Mouse (Mus musculus) heart, postnatal 36 days (tissue): ENCODE data around the gene Thumpd1. TPM values are rescaled to one million over a fixed set of nuclear protein-coding genes. Genes with fewer than 3 reads are reported as not detected.
A peak's percentile ranks its signal among the peaks of the same experiment; 100 is the strongest.
"Not testable (repeated sequence)": the region's sequence is repeated elsewhere in the genome, so short reads cannot be mapped to it uniquely, and the experiment has no call there.

Experiments
- DNase-seq, 2 experiments: peaks; one replicate each; pipeline ENCODE4 v3.0.0; 2021 to 2022
- intact Hi-C: fragments of 180-260 bp; cut with DNase I; formaldehyde crosslinking; loops from one replicate; pipeline ENCODE4 v1.15.1; 2025
- total RNA-seq, 2 experiments: library from RNA; stranded (reverse); gene quantifications; 2 replicates each; pipeline ENCODE4 v1.2.3; 2021

Thumpd1 gene
- 10 to 100 TPM; 14.8 to 17.6 TPM for total RNA-seq

- DNase-seq: peak; percentile 93 to 96
- intact Hi-C loops: loop anchor here (2.0 to 5.0 kb wide), 2 partner anchors 74 to 172 kb away; partner anchors contain the start of genes Eri2 and Rexo5
These were observed at the start of gene Thumpd1 for GRCm38 (mm10) chr7:119720253-119720946. Gene Thumpd1, minus strand, starts transcription at chr7:119720798.

DNA sequence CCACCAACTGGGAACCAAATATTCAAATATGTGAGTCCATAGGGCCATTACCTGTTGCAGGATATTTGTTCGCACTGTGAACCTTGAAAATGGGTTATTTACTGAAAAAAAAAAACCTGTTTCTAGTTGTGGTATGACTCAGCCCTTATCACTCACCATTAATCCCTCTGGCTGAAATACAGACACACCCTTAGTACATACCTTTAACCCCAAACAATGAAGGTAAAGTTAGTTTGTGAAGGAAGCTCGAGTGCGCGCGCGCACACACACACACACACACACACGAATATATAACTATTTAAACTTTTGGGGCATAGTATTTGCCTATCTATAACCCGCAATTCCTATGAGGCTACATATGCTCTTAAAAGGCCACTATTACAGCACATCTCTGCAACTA is 49.3 kb upstream of the Thumpd1 start:
- DNase-seq: no peak
- intact Hi-C loops: no loop called here

- intact Hi-C loops: no loop called here
These were observed 46.4 kb upstream of the Thumpd1 start for GRCm38 (mm10) chr7:119766996-119767395.

GRCm38 (mm10) chr7:119764377-119764776 is 43.8 kb upstream of the Thumpd1 start:
- DNase-seq: no peak
- intact Hi-C loops: no loop called here

More at GRCm38 (mm10) chr7:119766996-119767395, 46.4 kb upstream of the Thumpd1 start:
- no peak for DNase-seq

DNA sequence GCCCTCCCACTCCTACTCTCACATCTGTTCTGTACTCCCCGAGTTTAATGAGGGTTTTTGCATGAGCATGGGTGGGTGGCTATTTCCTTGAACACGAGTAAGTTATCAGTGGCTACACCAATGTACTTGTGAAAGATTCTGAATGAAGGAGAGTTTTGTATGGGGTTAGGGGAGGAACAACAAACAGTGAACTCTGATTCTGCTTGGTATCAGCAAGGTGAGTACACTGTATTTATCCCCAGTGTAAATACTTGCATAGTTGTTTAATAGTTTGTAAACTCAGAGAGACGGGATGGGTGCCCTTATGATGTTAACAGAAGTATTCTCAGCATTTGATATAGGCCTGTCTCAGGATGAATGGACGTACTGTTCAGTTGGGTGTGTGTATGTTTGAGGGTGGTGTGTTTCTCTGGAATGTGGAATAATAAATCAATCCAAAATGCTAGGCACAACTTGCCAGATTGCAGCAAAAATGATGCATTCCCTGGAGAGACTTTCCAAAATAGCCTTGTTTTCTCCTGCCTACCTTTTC is 41.6 kb upstream of the Thumpd1 start:
- intact Hi-C loops: no loop called here
- no peak for DNase-seq

GRCm38 (mm10) chr7:119760527-119760951 is 39.9 kb upstream of the Thumpd1 start, which contains the start of gene Acsm3:
Gene Acsm3, plus strand, starts transcription at chr7:119760923.
- DNase-seq: no peak

GRCm38 (mm10) chr7:119753696-119754095 is 33.1 kb upstream of the Thumpd1 start:
- intact Hi-C loops: no loop called here
- DNase-seq: no peak

More at GRCm38 (mm10) chr7:119760527-119760951, 39.9 kb upstream of the Thumpd1 start, which contains the start of gene Acsm3:
- intact Hi-C loops: no loop called here

- intact Hi-C loops: no loop called here
- DNase-seq: no peak
These were observed 29.3 kb upstream of the Thumpd1 start for GRCm38 (mm10) chr7:119749942-119750341.

DNA sequence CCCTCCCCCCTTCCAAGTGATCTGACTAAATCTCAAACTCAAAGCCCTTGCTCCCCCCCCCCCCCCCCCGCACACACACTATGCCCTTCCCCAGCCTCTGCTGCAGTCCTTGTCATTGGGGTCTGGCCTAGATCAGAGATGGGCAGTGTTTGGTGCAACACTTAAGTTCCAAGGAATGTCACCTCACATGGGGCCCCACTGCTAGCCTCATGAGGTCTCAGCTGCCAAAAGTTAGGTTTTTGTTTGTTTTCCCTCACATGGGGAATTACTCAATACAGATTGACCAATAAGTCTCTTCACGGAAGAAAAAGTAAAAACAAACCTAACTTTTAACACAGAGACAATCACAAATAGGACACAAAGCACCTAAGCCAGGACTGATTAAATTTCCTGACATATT is 28.2 kb upstream of the Thumpd1 start:
- DNase-seq: no peak

GRCm38 (mm10) chr7:119745869-119746268 is 25.3 kb upstream of the Thumpd1 start:
- DNase-seq: no peak
- intact Hi-C loops: no loop called here

More for the DNA sequence above, 28.2 kb upstream of the Thumpd1 start:
- intact Hi-C loops: no loop called here

GRCm38 (mm10) chr7:119744321-119744720 is 23.7 kb upstream of the Thumpd1 start:
- intact Hi-C loops: no loop called here
- DNase-seq: no peak

- peak in 1 of 2 experiments; percentile 10 for DNase-seq
- intact Hi-C loops: not testable (repeated sequence)
These were observed 19.3 kb upstream of the Thumpd1 start for GRCm38 (mm10) chr7:119739798-119740468.

GRCm38 (mm10) chr7:119738877-119739276 is 18.3 kb upstream of the Thumpd1 start:
- intact Hi-C loops: no loop called here
- no peak for DNase-seq

- intact Hi-C loops: not testable (repeated sequence)
These were observed 10.7 kb upstream of the Thumpd1 start for GRCm38 (mm10) chr7:119731262-119731661.

DNA sequence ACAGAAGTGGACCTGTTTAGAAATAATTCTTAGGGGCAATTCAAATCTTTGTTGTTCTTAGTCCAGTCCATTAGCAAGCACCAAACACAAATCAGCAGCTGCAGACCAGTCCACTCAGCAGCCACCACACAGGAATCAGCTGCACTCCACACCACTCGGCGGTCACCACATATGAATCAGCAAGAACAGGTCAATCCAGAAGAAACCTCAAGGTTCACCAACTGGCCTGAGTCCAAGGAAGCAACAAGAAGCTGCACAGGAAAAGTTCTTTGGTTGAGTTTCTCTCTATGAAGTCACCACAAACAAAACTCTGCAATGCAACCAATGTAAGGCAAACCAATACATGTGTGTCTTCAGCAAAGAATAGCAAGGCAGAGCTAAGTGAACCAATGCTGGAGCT is 7.0 kb upstream of the Thumpd1 start:
- no peak for DNase-seq
- intact Hi-C loops: no loop called here

More at GRCm38 (mm10) chr7:119731262-119731661, 10.7 kb upstream of the Thumpd1 start:
- DNase-seq: not testable (repeated sequence)

- intact Hi-C loops: loop anchor here (2.0 to 5.0 kb wide), 2 partner anchors 74 to 171 kb away; partner anchors contain the start of genes Eri2 and Rexo5
- no peak for DNase-seq
These were observed 331 bp upstream of the Thumpd1 start for GRCm38 (mm10) chr7:119720947-119721310.

DNA sequence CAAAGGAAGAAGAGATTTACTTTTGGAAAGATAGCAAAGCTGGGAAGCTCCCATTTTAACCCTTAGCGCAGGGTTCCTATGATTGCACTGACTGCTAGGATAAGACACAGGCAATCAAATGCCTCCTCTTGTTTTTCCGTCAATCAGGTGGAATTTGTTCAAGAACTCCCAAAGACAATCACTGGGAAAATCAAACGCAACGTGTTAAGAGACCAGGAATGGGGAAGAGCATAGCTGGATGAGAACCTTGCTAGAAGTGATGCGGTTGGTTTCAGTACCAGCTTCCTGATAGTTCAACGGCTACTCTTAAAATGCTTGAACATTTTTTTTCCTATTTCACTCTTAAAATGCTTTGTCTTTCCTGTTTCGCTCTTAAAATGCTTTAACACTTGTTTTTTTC is 6.5 kb downstream of the Thumpd1 start:
- DNase-seq: no peak
- intact Hi-C loops: no loop called here

DNA sequence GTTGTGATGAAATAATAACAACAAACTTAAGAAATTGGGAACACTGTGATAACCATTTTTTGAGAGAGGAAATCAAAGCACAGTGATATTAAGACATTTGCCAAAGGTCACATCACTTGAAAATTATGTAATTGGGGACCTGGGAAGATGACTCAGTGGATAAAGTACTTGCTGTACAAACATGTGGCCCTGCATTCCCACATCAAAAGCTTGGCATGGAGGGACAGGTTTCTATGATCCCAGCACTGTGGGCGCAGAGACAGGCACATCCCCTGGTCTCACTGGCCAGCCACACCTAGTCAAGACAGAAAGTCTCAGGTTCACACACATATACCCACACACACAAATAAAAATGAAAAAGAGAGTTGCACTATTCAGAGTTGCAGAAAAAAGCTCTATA is 25.7 kb downstream of the Thumpd1 start:
- DNase-seq: no peak
- intact Hi-C loops: no loop called here

DNA sequence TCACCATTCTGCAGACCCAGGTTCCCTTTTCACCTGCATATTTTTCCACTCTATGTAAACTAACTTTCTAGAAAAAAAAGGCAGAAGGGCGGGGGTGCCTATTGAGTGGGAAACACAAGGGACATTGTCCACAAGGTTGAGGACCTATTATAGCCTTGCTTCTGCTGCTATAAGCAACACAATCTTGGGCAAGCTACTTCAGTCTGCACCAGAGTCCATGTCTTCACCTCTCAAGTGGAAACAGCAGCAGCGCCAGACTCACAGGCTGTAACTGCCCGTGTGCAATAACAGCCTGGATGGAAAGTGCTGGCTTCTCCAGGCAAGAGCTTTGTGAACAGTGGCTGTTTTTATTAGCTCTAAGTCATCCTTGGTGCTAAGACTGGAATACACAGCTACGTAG is 28.3 kb downstream of the Thumpd1 start:
- no peak for DNase-seq
- intact Hi-C loops: no loop called here

DNA sequence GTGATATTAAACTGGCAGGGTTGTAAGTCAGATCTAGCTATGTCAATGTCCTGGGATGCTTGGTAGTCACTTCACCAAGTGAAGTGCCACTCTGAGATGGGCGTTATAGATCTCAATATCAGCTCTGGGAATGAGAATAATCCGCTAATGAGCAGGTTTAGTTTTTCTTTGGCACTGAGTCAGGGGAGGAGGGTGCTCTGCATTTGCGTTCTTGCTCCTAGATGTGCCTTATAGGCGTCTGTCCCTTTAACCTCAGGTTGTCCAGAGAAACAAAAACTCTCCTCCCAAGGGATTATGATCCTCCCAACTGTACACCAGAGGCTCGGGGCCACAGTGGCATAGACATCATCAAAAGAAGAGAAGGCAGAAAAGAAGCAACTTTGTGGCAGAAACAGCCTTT is 30.9 kb downstream of the Thumpd1 start, which contains the start of gene Acsm4:
TSS of gene Acsm4 (plus strand) at position 301 of the 400 bp plus-strand sequence.
- intact Hi-C loops: no loop called here
- DNase-seq: no peak

GRCm38 (mm10) chr7:119682699-119683098 is 37.9 kb downstream of the Thumpd1 start:
- DNase-seq: no peak
- intact Hi-C loops: no loop called here
